Mouse (Mus musculus): ENCODE data around the gene Ctdnep1.

DNA sequence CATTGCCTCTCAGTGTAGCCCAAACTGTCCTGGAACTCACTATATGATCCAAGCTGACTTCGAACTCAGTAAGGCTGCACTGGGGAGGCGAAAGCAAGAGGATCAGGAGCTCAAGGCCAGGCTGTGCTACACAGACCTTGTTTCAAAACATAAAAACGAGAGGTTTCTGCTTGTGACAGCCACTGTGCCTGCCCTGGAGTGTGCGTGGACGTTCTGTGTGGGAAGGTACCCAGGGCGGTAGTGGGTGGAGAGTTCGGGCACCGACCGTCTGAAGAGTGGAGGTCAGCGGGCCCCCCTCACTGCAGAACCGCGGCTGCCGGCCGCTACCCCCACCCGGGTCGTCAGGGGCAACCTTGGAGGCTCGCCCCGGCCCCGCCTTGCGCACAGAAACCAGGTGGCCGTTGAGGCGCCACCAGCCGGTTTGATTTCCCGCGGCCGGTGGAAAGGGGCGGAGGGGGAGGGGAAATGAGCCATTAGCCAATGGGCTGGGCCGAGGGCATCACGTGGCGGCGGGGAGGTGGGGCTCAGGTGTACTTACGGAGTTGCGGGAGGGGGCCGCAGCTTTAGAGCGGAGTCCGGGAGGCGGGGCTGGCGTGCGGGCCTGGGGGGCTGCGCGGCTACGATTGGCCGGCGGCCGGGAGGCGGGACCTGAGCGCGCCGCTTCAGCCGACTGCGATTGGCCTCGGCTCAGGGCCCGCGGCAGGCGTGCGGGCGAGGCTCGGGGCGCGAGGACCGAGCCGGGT is 45.6 kb upstream of the Ctdnep1 start, which contains the start of gene Ybx2:
- TF ChIP-seq CTCF (IDR thresholded peaks at IDR 0.05; ENCODE audit: extremely low read depth, insufficient read depth, insufficient read length, insufficient replicate concordance) (no peak), POLR2A (IDR thresholded peaks at IDR 0.05; ENCODE audit: low read depth, low read length) (no peak)

Data from spleen, adult 2 months (tissue).